Mouse (Mus musculus): ENCODE measurements around the gene Ttc3.

- TF ChIP-seq POLR2A (IDR thresholded peaks at IDR 0.05; ENCODE audit: insufficient read depth, low read length) (no peak), EP300 (IDR thresholded peaks at IDR 0.05; ENCODE audit: insufficient read depth, low read depth, low read length) (no peak), CTCF (IDR thresholded peaks at IDR 0.05; ENCODE audit: low read depth, low read length) (no peak)
Measured at GRCm38 (mm10) chr16:94399141-94399540, 28.7 kb downstream of the Ttc3 start.
